Mouse (Mus musculus): ENCODE results near the gene Sox4. TPM values are rescaled to one million over a fixed set of nuclear protein-coding genes. Genes with fewer than 3 reads are reported as not detected.

The Sox4 gene
- total and polyA plus RNA-seq, 2 experiments: 0.46 to 0.60 TPM

GRCm38 (mm10) chr13:28923136-28923535 lies 30.4 kb downstream of the Sox4 start:
- H3K9ac ChIP-seq (ENCODE audit: low read depth, low read length): no peak overlapping the region
- no peaks in the 10 kb centered on the region for H3K36me3 ChIP-seq (ENCODE audit: control insufficient read depth, insufficient read depth, low read length)
- no peak overlapping the region for H3K27ac ChIP-seq (replicated peaks; ENCODE audit: insufficient read depth, low read depth, low read length)
- no peak overlapping the region for H3K4me3 ChIP-seq (ENCODE audit: insufficient read depth, low read depth, low read length)
- no peaks in the 10 kb centered on the region for H3K79me2 ChIP-seq (ENCODE audit: control insufficient read depth, insufficient read depth, low read length)
- no peak for DNase-seq (ENCODE audit: extremely low read depth, low read depth, low spot score)
- TF ChIP-seq CTCF (IDR thresholded peaks at IDR 0.05; ENCODE audit: low read depth, low read length) (no peak), POLR2A (IDR thresholded peaks at IDR 0.05; ENCODE audit: extremely low read depth, insufficient read depth, low read length) (no peak)
- WGBS: 97% methylated on average over 3 of the region's 3 CpGs
- no peaks in the 10 kb centered on the region for H3K4me1 ChIP-seq (ENCODE audit: control insufficient read depth, insufficient read depth, low read length)
- no peaks in the 10 kb centered on the region; the same call in 1 of the 2 replicates for H3K27me3 ChIP-seq (ENCODE audit: control insufficient read depth, insufficient read depth, low read length)

GRCm38 (mm10) chr13:28917379-28918250 lies 35.9 kb downstream of the Sox4 start:
- Histone ChIP-seq H3K9ac (ENCODE audit: low read depth, low read length) (no peak overlapping the region), H3K36me3 (ENCODE audit: control insufficient read depth, insufficient read depth, low read length) (no peaks in the 10 kb centered on the region), H3K27me3 (ENCODE audit: control insufficient read depth, insufficient read depth, low read length) (no peaks in the 10 kb centered on the region), H3K4me1 (ENCODE audit: control insufficient read depth, insufficient read depth, low read length) (no peaks in the 10 kb centered on the region), H3K79me2 (ENCODE audit: control insufficient read depth, insufficient read depth, low read length) (no peaks in the 10 kb centered on the region), H3K4me3 (ENCODE audit: insufficient read depth, low read depth, low read length) (no peak overlapping the region), H3K27ac (replicated peaks; ENCODE audit: insufficient read depth, low read depth, low read length) (no peak overlapping the region)
- 92% methylated on average over 10 of the region's 10 CpGs for WGBS
- no peak for TF ChIP-seq CTCF (IDR thresholded peaks at IDR 0.05; ENCODE audit: low read depth, low read length)
- no peak for TF ChIP-seq POLR2A (IDR thresholded peaks at IDR 0.05; ENCODE audit: extremely low read depth, insufficient read depth, low read length)
- no peak for DNase-seq (ENCODE audit: extremely low read depth, low read depth, low spot score)

- Histone ChIP-seq H3K27me3 (ENCODE audit: control insufficient read depth, insufficient read depth, low read length) (no peaks in the 10 kb centered on the region), H3K27ac (replicated peaks; ENCODE audit: insufficient read depth, low read depth, low read length) (no peak overlapping the region), H3K4me1 (ENCODE audit: control insufficient read depth, insufficient read depth, low read length) (no peaks in the 10 kb centered on the region), H3K36me3 (ENCODE audit: control insufficient read depth, insufficient read depth, low read length) (no peaks in the 10 kb centered on the region), H3K79me2 (ENCODE audit: control insufficient read depth, insufficient read depth, low read length) (no peaks in the 10 kb centered on the region), H3K9ac (ENCODE audit: low read depth, low read length) (no peak overlapping the region), H3K4me3 (ENCODE audit: insufficient read depth, low read depth, low read length) (no peak overlapping the region)
- WGBS: 89% methylated on average over 6 of the region's 6 CpGs
- TF ChIP-seq POLR2A (IDR thresholded peaks at IDR 0.05; ENCODE audit: extremely low read depth, insufficient read depth, low read length): no peak
- TF ChIP-seq CTCF (IDR thresholded peaks at IDR 0.05; ENCODE audit: low read depth, low read length): no peak
- DNase-seq (ENCODE audit: extremely low read depth, low read depth, low spot score): no peak
Measured at GRCm38 (mm10) chr13:28913656-28914055, 39.9 kb downstream of the Sox4 start.

GRCm38 (mm10) chr13:28906981-28907380 lies 46.5 kb downstream of the Sox4 start:
- TF ChIP-seq CTCF (IDR thresholded peaks at IDR 0.05; ENCODE audit: low read depth, low read length): no peak
- TF ChIP-seq POLR2A (IDR thresholded peaks at IDR 0.05; ENCODE audit: extremely low read depth, insufficient read depth, low read length): no peak
- WGBS: 39% methylated on average over 10 of the region's 10 CpGs
- Histone ChIP-seq H3K27me3 (ENCODE audit: control insufficient read depth, insufficient read depth, low read length) (no peaks in the 10 kb centered on the region), H3K27ac (replicated peaks; ENCODE audit: insufficient read depth, low read depth, low read length) (no peak overlapping the region), H3K4me3 (ENCODE audit: insufficient read depth, low read depth, low read length) (no peak overlapping the region), H3K79me2 (ENCODE audit: control insufficient read depth, insufficient read depth, low read length) (no peaks in the 10 kb centered on the region), H3K4me1 (ENCODE audit: control insufficient read depth, insufficient read depth, low read length) (no peaks in the 10 kb centered on the region; the same call in 1 of the 2 replicates), H3K9ac (ENCODE audit: low read depth, low read length) (no peak overlapping the region), H3K36me3 (ENCODE audit: control insufficient read depth, insufficient read depth, low read length) (no peaks in the 10 kb centered on the region)
- peak; percentile 64 for DNase-seq (ENCODE audit: extremely low read depth, low read depth, low spot score)

Measured in liver, adult 2 months (tissue).